26 mouse cellular contexts compared by ENCODE assay signal in the genomic region with DNA sequence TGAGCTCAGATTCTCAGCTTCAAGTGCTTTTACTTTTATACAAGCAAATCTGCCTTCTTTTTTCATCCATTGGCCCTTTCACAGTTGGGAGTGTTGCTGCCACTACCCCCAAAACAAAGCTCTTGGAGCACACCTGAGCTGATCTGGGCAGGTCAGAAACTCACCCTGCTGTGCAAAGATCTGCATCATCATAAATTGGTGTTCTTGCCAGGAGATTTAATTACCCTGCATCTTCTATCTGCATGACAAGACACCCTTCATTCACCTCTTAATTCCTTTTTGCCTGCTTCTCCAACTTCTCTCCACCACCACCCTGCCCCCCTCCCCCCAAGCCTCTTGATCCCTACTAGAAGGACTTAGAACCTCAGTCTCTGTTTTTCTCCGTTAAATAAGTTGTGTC. TPM values are rescaled to one million over a fixed set of nuclear protein-coding genes. Genes with fewer than 3 reads are reported as not detected.
DNase-seq lines count a peak whose midpoint lies in the region; TF ChIP-seq lines count a peak whose summit lies in the region.
"Had no signal": no experiment of that assay in that cellular context is flagged by ENCODE, and none has a peak within 500 bp of the region (broad histone marks: within the 10 kb centered on the region; RNA-seq: fewer than 3 reads in every experiment).

No protein-coding gene starts in this region.

- no peak for TF ChIP-seq CTCF in E14TG2a.4 (conservative IDR thresholded peaks at IDR 0.05; ENCODE audit: low read length)

- H3K4me3 ChIP-seq in E14TG2a.4 (replicated peaks; ENCODE audit: low read length): 0 out of 2 replicates have a peak overlapping the region, but pooled peaks have one; percentile 21

- H3K9me3 ChIP-seq in E14TG2a.4 (ENCODE audit: low read length): peaks cover 15% of the 10 kb centered on the region

- peak; percentile 60 for DNase-seq in ES-CJ7 (ENCODE audit: low read depth, low spot score)
- peak; percentile 87 for DNase-seq in R1 (ENCODE audit: low read depth, low spot score)
- DNase-seq in ZHBTc4 (ENCODE audit: low read depth, low spot score): peak; percentile 28
- no peak for DNase-seq in left cerebral cortex, adult 9 months (ENCODE audit: low spot score in 2 of 2)
- DNase-seq in adrenal gland, postnatal 36 days: no peak
- DNase-seq in left cerebral cortex, postnatal 10 days (ENCODE audit: extremely low spot score in 1 of 2, low spot score in 2 of 2): no peak
- DNase-seq in liver: no peak
- DNase-seq: adrenal gland, adult 2 months; adrenal gland, adult 8-10 months; adrenal gland, postnatal 10 days; adrenal gland, postnatal 14 days; adrenal gland, postnatal 25 days; B cell, adult 2 months; cerebellum, adult 11 months; cerebellum, adult 11-12 months; cerebellum, adult 18-20 months; cerebellum, adult 2 months; cerebellum, adult 8-10 months; cerebellum, adult 9-10 months; cerebellum, adult 9-11 months had no signal

- intact Hi-C loops in left cerebral cortex, postnatal 10 days (cut with DNase I): no loop called here

- no peaks in the 10 kb centered on the region for H3K27me3 ChIP-seq in E14TG2a.4 (ENCODE audit: insufficient read depth, low read length)
- H3K27me3 ChIP-seq: CH12.LX, Patski had no signal

- no peaks in the 10 kb centered on the region for H3K36me3 ChIP-seq in E14TG2a.4 (ENCODE audit: insufficient read depth, low read length)
- H3K36me3 ChIP-seq: G1E had no signal

- H3K4me1 ChIP-seq in E14TG2a.4 (replicated peaks; ENCODE audit: low read depth, low read length): peaks cover 52% of the 10 kb centered on the region

RNA-seq across cellular contexts. Expression of a gene that starts 14.3 kb away (rescaled TPM):
- total RNA-seq in adrenal gland, postnatal 36 days (2021): 100 to 1,000 TPM; 131 to 139 TPM
- total RNA-seq in left cerebral cortex, postnatal 10 days (2021): 100 to 1,000 TPM; 187 to 191 TPM

RNA-seq across cellular contexts. Expression of a gene that starts 14.6 kb away (rescaled TPM):
- total RNA-seq in adrenal gland, postnatal 36 days (2021): 1 to 10 TPM; 1.7 to 2.3 TPM
- not detected for total RNA-seq in left cerebral cortex, postnatal 10 days (2021)
- total RNA-seq: adrenal gland, postnatal 10 days; adrenal gland, postnatal 14 days; adrenal gland, postnatal 25 days; ES-E14; MEL had no signal

Comparison
In these comparisons a context has a peak if more than half of its experiments do, and no peak if none do; other contexts are left out.
1. DNase-seq: peak in ES-CJ7 (single experiment), R1 (single experiment) and ZHBTc4 (single experiment); none in left cerebral cortex, adult 9 months (0 of 2), adrenal gland, postnatal 36 days (0 of 2), left cerebral cortex, postnatal 10 days (0 of 2) and liver (single experiment).